Mouse (Mus musculus) hematopoietic multipotent progenitor cell, adult 10-12 weeks (in vitro differentiated cells): ENCODE measurements around the gene Dock10. TPM values are rescaled to one million over a fixed set of nuclear protein-coding genes. Genes with fewer than 3 reads are reported as not detected.

Source experiments
- polyA plus RNA-seq: library from polyadenylated mRNA; stranded (reverse); fragments of >175 nt; gene quantifications from 2 replicates; pipeline ENCODE4 v1.2.3, GENCODE M21; 2012; ENCODE audit warnings: low replicate concordance

The Dock10 gene
- 18.7 and 19.6 TPM in 2 replicates for polyA plus RNA-seq

GRCm38 (mm10) chr1:80757977-80758797, at the start of gene Dock10:
Gene Dock10 (minus strand): TSS chr1:80758527.

GRCm38 (mm10) chr1:80461348-80461747, 297.0 kb downstream of the Dock10 start, which contains the start of gene Gm45261:
Gene Gm45261 (minus strand): TSS chr1:80461448.

